Mouse (Mus musculus): Measurements from ENCODE around the gene Tmem170. TPM values are rescaled to one million over a fixed set of nuclear protein-coding genes. Genes with fewer than 3 reads are reported as not detected.

The Tmem170 gene
- 9.5 and 10.6 TPM in 2 replicates for polyA plus RNA-seq (2015; fragmentation: Nextera tagmentation; extraction: Ambion mirVana)

GRCm38 (mm10) chr8:111876355-111876948, at the start of gene Tmem170:
TSS of gene Tmem170 (minus strand) at chr8:111876750.
- peak within 1 kb of the TSS; percentile 83 for H3K4me2 ChIP-seq (ENCODE audit: low read depth, low read length)
- H3K27ac ChIP-seq (ENCODE audit: low read length): peak within 1 kb of the TSS; percentile 89
- H3K36me3 ChIP-seq (ENCODE audit: control insufficient read depth, insufficient read depth, low read length): no peaks in the 10 kb centered on the region
- 0% methylated on average over 48 of the region's 53 CpGs for WGBS
- H3K27me3 ChIP-seq (ENCODE audit: control insufficient read depth, insufficient read depth, low read length): no peaks in the 10 kb centered on the region
- H3K4me3 ChIP-seq (replicated peaks; ENCODE audit: low read length): peak within 1 kb of the TSS; percentile 87
- H3K4me1 ChIP-seq (ENCODE audit: control insufficient read depth, insufficient read depth, low read length): peaks cover 7% of the 10 kb centered on the region
- no peaks in the 10 kb centered on the region for H3K9me3 ChIP-seq (replicated peaks; ENCODE audit: control insufficient read depth, low read length)
- ATAC-seq (ENCODE audit: insufficient read depth, low FRiP score): peak; percentile 99
- peak within 1 kb of the TSS; percentile 81 for H3K9ac ChIP-seq (ENCODE audit: low read length)

GRCm38 (mm10) chr8:111924976-111925375, 48.4 kb upstream of the Tmem170 start:
- Histone ChIP-seq H3K27ac (ENCODE audit: low read length) (no peak overlapping the region), H3K9me3 (replicated peaks; ENCODE audit: control insufficient read depth, low read length) (no peaks in the 10 kb centered on the region), H3K4me2 (ENCODE audit: low read depth, low read length) (no peak overlapping the region), H3K4me1 (ENCODE audit: control insufficient read depth, insufficient read depth, low read length) (no peaks in the 10 kb centered on the region), H3K4me3 (replicated peaks; ENCODE audit: low read length) (no peak overlapping the region), H3K27me3 (ENCODE audit: control insufficient read depth, insufficient read depth, low read length) (no peaks in the 10 kb centered on the region), H3K9ac (ENCODE audit: low read length) (no peak overlapping the region), H3K36me3 (ENCODE audit: control insufficient read depth, insufficient read depth, low read length) (no peaks in the 10 kb centered on the region)
- whole genome bisulfite sequencing: 64% methylated on average over 7 of the region's 7 CpGs
- ATAC-seq (ENCODE audit: insufficient read depth, low FRiP score): no peak

GRCm38 (mm10) chr8:111923383-111923804, 46.8 kb upstream of the Tmem170 start:
- Histone ChIP-seq H3K4me1 (ENCODE audit: control insufficient read depth, insufficient read depth, low read length) (no peaks in the 10 kb centered on the region), H3K4me3 (replicated peaks; ENCODE audit: low read length) (no peak overlapping the region; the same call in 1 of the 2 replicates), H3K36me3 (ENCODE audit: control insufficient read depth, insufficient read depth, low read length) (no peaks in the 10 kb centered on the region), H3K27me3 (ENCODE audit: control insufficient read depth, insufficient read depth, low read length) (no peaks in the 10 kb centered on the region), H3K27ac (ENCODE audit: low read length) (no peak overlapping the region), H3K9me3 (replicated peaks; ENCODE audit: control insufficient read depth, low read length) (no peaks in the 10 kb centered on the region), H3K9ac (ENCODE audit: low read length) (peak overlapping the region; percentile 41; the same call in 1 of the 2 replicates), H3K4me2 (ENCODE audit: low read depth, low read length) (no peak overlapping the region; the same call in 1 of the 2 replicates)
- 24% methylated on average over 10 of the region's 10 CpGs for WGBS
- ATAC-seq (ENCODE audit: insufficient read depth, low FRiP score): peak; percentile 47; the same call in 1 of the 2 replicates

GRCm38 (mm10) chr8:111920971-111921370, 44.4 kb upstream of the Tmem170 start:
- Histone ChIP-seq H3K9me3 (replicated peaks; ENCODE audit: control insufficient read depth, low read length) (no peaks in the 10 kb centered on the region), H3K9ac (ENCODE audit: low read length) (no peak overlapping the region), H3K4me3 (replicated peaks; ENCODE audit: low read length) (no peak overlapping the region), H3K27me3 (ENCODE audit: control insufficient read depth, insufficient read depth, low read length) (no peaks in the 10 kb centered on the region), H3K36me3 (ENCODE audit: control insufficient read depth, insufficient read depth, low read length) (no peaks in the 10 kb centered on the region), H3K4me1 (ENCODE audit: control insufficient read depth, insufficient read depth, low read length) (no peaks in the 10 kb centered on the region), H3K4me2 (ENCODE audit: low read depth, low read length) (no peak overlapping the region), H3K27ac (ENCODE audit: low read length) (no peak overlapping the region)
- 78% methylated on average over 4 of the region's 4 CpGs for WGBS
- ATAC-seq (ENCODE audit: insufficient read depth, low FRiP score): no peak

GRCm38 (mm10) chr8:111919663-111920062, 43.1 kb upstream of the Tmem170 start:
- no peaks in the 10 kb centered on the region for H3K27me3 ChIP-seq (ENCODE audit: control insufficient read depth, insufficient read depth, low read length)
- H3K27ac ChIP-seq (ENCODE audit: low read length): no peak overlapping the region
- H3K4me2 ChIP-seq (ENCODE audit: low read depth, low read length): no peak overlapping the region
- no peak overlapping the region for H3K4me3 ChIP-seq (replicated peaks; ENCODE audit: low read length)
- no peaks in the 10 kb centered on the region for H3K36me3 ChIP-seq (ENCODE audit: control insufficient read depth, insufficient read depth, low read length)
- no peak overlapping the region for H3K9ac ChIP-seq (ENCODE audit: low read length)
- no peaks in the 10 kb centered on the region for H3K4me1 ChIP-seq (ENCODE audit: control insufficient read depth, insufficient read depth, low read length)
- no peak for ATAC-seq (ENCODE audit: insufficient read depth, low FRiP score)
- 80% methylated on average over 2 of the region's 2 CpGs for WGBS
- no peaks in the 10 kb centered on the region for H3K9me3 ChIP-seq (replicated peaks; ENCODE audit: control insufficient read depth, low read length)

- Histone ChIP-seq H3K27me3 (ENCODE audit: control insufficient read depth, insufficient read depth, low read length) (peaks cover 9% of the 10 kb centered on the region), H3K9me3 (replicated peaks; ENCODE audit: control insufficient read depth, low read length) (no peaks in the 10 kb centered on the region), H3K4me2 (ENCODE audit: low read depth, low read length) (no peak overlapping the region), H3K4me3 (replicated peaks; ENCODE audit: low read length) (no peak overlapping the region), H3K36me3 (ENCODE audit: control insufficient read depth, insufficient read depth, low read length) (no peaks in the 10 kb centered on the region), H3K9ac (ENCODE audit: low read length) (no peak overlapping the region), H3K4me1 (ENCODE audit: control insufficient read depth, insufficient read depth, low read length) (0 out of 2 replicates have a peak, but pooled peaks cover 9% of the 10 kb centered on the region), H3K27ac (ENCODE audit: low read length) (no peak overlapping the region)
- ATAC-seq (ENCODE audit: insufficient read depth, low FRiP score): peak; percentile 65; the same call in 1 of the 2 replicates
- 56% methylated on average over 12 of the region's 12 CpGs for WGBS
Observed at GRCm38 (mm10) chr8:111912860-111913432, 36.4 kb upstream of the Tmem170 start.

- Histone ChIP-seq H3K9me3 (replicated peaks; ENCODE audit: control insufficient read depth, low read length) (no peaks in the 10 kb centered on the region), H3K4me2 (ENCODE audit: low read depth, low read length) (no peak overlapping the region), H3K4me3 (replicated peaks; ENCODE audit: low read length) (no peak overlapping the region), H3K9ac (ENCODE audit: low read length) (no peak overlapping the region), H3K27me3 (ENCODE audit: control insufficient read depth, insufficient read depth, low read length) (peaks cover 9% of the 10 kb centered on the region), H3K4me1 (ENCODE audit: control insufficient read depth, insufficient read depth, low read length) (0 out of 2 replicates have a peak, but pooled peaks cover 9% of the 10 kb centered on the region), H3K27ac (ENCODE audit: low read length) (no peak overlapping the region), H3K36me3 (ENCODE audit: control insufficient read depth, insufficient read depth, low read length) (no peaks in the 10 kb centered on the region)
- WGBS: 55% methylated on average over 7 of the region's 7 CpGs
- no peak for ATAC-seq (ENCODE audit: insufficient read depth, low FRiP score)
Observed at GRCm38 (mm10) chr8:111911572-111911971, 35.0 kb upstream of the Tmem170 start.

- H3K4me1 ChIP-seq (ENCODE audit: control insufficient read depth, insufficient read depth, low read length): 0 out of 2 replicates have a peak, but pooled peaks cover 9% of the 10 kb centered on the region
- H3K9me3 ChIP-seq (replicated peaks; ENCODE audit: control insufficient read depth, low read length): no peaks in the 10 kb centered on the region
- 3% methylated on average over 46 of the region's 47 CpGs for WGBS
- no peak for ATAC-seq (ENCODE audit: insufficient read depth, low FRiP score)
- peak within 1 kb of the TSS; percentile 70 for H3K9ac ChIP-seq (ENCODE audit: low read length)
- peak within 1 kb of the TSS; percentile 83 for H3K4me2 ChIP-seq (ENCODE audit: low read depth, low read length)
- H3K27ac ChIP-seq (ENCODE audit: low read length): no peak within 1 kb of the TSS
- peaks cover 9% of the 10 kb centered on the region for H3K27me3 ChIP-seq (ENCODE audit: control insufficient read depth, insufficient read depth, low read length)
- H3K4me3 ChIP-seq (replicated peaks; ENCODE audit: low read length): peak within 1 kb of the TSS; percentile 46
- H3K36me3 ChIP-seq (ENCODE audit: control insufficient read depth, insufficient read depth, low read length): no peaks in the 10 kb centered on the region
Observed at GRCm38 (mm10) chr8:111909621-111910450, 33.3 kb upstream of the Tmem170 start, which contains the start of gene Chst5. TSS of gene Chst5 (minus strand) at chr8:111910447.
